Mouse (Mus musculus): ENCODE results near the gene Olfr410. TPM values are rescaled to one million over a fixed set of nuclear protein-coding genes. Genes with fewer than 3 reads are reported as not detected.

Gene Olfr410
- total and polyA plus RNA-seq, 2 experiments from 2014 or later = not detected

DNA sequence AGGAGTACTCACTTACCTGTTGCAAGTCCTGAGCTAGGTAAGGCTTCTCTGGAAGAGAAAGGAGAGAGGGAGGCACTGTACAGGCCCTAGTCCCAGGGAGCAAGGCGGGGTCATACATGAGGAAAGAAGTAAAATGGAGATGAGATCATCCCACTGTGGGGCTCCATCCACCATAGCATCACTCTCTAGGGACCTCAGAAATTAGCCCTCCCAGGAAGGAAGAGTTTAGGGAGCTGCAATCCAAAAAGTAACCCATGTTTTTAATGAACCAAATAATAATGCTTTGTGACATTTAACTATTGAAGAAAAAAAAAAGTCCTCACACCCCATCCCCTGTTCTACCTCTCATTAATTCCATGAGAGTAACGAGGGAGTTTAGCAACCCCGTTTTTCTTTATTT, 14.7 kb upstream of the Olfr410 start, which contains the start of gene Olfr411:
Gene Olfr411, minus strand, starts transcription at position 101 of the 400 bp plus-strand sequence.
- H3K9ac ChIP-seq = no peak within 1 kb of the TSS
- H3K4me3 ChIP-seq (ENCODE audit: low read depth, low read length) = no peak within 1 kb of the TSS
- WGBS = 75% methylated on average over 3 of the region's 3 CpGs
- no peak within 1 kb of the TSS for H3K27ac ChIP-seq (ENCODE audit: low read depth, low read length)
- peaks cover 3% of the 10 kb centered on the region; the same call in 1 of the 2 replicates for H3K27me3 ChIP-seq (ENCODE audit: insufficient read depth, low read length)
- TF ChIP-seq CTCF (IDR thresholded peaks at IDR 0.05; ENCODE audit: low read depth) = no peak
- no peaks in the 10 kb centered on the region for H3K36me3 ChIP-seq (ENCODE audit: insufficient read depth)
- ATAC-seq (no peak), DNase-seq (no peak)
- H3K4me1 ChIP-seq (ENCODE audit: insufficient read depth) = no peaks in the 10 kb centered on the region
- no peak within 1 kb of the TSS for H3K4me2 ChIP-seq (ENCODE audit: low read depth)
- no peaks in the 10 kb centered on the region for H3K9me3 ChIP-seq (ENCODE audit: low read length)

DNA sequence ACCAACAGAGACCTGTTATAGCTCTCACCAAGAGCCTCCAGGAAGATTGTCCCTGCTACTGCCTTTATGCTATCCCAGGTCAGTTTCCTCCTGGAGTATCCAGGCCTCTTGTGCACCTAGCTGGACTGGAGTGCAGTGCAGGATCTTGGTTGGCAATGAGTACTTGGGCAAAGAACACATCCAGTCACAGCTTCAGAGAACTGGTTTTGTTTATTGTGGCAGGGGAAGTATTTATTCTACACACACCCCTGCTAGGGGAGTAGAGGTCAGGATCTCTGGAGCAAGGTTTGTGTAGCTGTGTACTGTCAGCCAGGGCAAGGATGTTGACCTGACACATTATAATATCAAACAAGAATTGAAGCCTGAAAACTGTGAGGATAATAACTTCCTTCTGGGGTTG, 9.1 kb downstream of the Olfr410 start:
- no peaks in the 10 kb centered on the region for H3K4me1 ChIP-seq (ENCODE audit: insufficient read depth)
- no peak for ATAC-seq

DNA sequence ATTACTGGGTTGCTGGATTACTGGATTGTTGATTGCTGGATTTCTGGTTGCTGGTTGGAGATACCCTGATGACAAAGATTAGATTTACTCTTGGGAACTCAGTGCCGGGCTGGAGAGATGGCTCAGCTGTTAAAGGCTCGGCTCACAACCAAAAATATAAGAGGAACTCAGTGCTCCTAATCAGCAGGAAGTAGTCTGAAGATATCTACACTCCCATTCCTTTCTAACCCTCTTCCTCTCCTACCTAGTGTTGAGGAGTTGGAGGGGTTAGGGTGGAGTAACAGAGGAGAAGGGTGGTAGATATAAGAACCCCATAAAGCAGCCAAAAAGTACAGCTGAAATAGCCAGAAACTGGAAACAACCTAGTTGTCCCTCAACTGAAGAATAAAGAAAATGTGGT, 11.8 kb downstream of the Olfr410 start:
- no peak for TF ChIP-seq CTCF (IDR thresholded peaks at IDR 0.05; ENCODE audit: low read depth)
- WGBS = 80% methylated on average over 2 of the region's 2 CpGs
- no peaks in the 10 kb centered on the region for H3K4me1 ChIP-seq (ENCODE audit: insufficient read depth)
- no peak overlapping the region for H3K4me3 ChIP-seq (ENCODE audit: low read depth, low read length)
- no peaks in the 10 kb centered on the region for H3K36me3 ChIP-seq (ENCODE audit: insufficient read depth)
- no peak for ATAC-seq
- H3K4me2 ChIP-seq (ENCODE audit: low read depth) = no peak overlapping the region
- DNase-seq = no peak
- H3K27ac ChIP-seq (ENCODE audit: low read depth, low read length) = no peak overlapping the region
- no peak overlapping the region for H3K9ac ChIP-seq
- H3K27me3 ChIP-seq (ENCODE audit: insufficient read depth, low read length) = no peaks in the 10 kb centered on the region
- no peaks in the 10 kb centered on the region for H3K9me3 ChIP-seq (ENCODE audit: low read length)

More for the DNA sequence above, 9.1 kb downstream of the Olfr410 start:
- no peak for TF ChIP-seq CTCF (IDR thresholded peaks at IDR 0.05; ENCODE audit: low read depth)
- no peak for DNase-seq
- H3K27me3 ChIP-seq (ENCODE audit: insufficient read depth, low read length) = no peaks in the 10 kb centered on the region
- no peak overlapping the region for H3K4me3 ChIP-seq (ENCODE audit: low read depth, low read length)
- H3K4me2 ChIP-seq (ENCODE audit: low read depth) = no peak overlapping the region
- no peak overlapping the region for H3K27ac ChIP-seq (ENCODE audit: low read depth, low read length)
- H3K9ac ChIP-seq = no peak overlapping the region
- no peaks in the 10 kb centered on the region for H3K36me3 ChIP-seq (ENCODE audit: insufficient read depth)
- H3K9me3 ChIP-seq (ENCODE audit: low read length) = no peaks in the 10 kb centered on the region

GRCm38 (mm10) chr11:74287256-74287655, 50.6 kb downstream of the Olfr410 start:
- WGBS = 71% methylated on average over 2 of the region's 2 CpGs
- no peaks in the 10 kb centered on the region for H3K27me3 ChIP-seq (ENCODE audit: insufficient read depth, low read length)
- no peak for ATAC-seq
- H3K4me1 ChIP-seq (ENCODE audit: insufficient read depth) = no peaks in the 10 kb centered on the region
- DNase-seq = no peak
- H3K9ac ChIP-seq = no peak overlapping the region
- H3K27ac ChIP-seq (ENCODE audit: low read depth, low read length) = no peak overlapping the region
- no peaks in the 10 kb centered on the region for H3K36me3 ChIP-seq (ENCODE audit: insufficient read depth)
- no peak overlapping the region for H3K4me3 ChIP-seq (ENCODE audit: low read depth, low read length)
- H3K9me3 ChIP-seq (ENCODE audit: low read length) = no peaks in the 10 kb centered on the region
- H3K4me2 ChIP-seq (ENCODE audit: low read depth) = no peak overlapping the region
- no peak for TF ChIP-seq CTCF (IDR thresholded peaks at IDR 0.05; ENCODE audit: low read depth)

DNA sequence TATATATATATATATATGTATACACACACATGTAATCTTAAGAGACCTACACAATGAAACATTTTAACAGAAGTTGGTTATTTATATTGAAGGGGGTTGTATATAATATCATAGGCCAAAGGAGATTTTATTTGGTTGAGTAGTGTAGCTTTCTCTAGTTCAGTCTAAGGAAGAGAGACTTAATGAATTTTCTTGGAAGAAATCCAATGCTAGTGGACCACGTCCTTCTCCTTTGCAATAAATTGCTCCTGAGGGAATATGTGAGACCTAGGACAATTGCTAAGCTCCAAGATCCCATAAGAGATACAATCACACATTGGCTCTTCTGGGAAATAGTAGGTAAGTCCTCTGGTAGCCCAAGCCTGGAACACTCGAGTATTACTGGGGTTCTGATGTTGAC, 54.4 kb downstream of the Olfr410 start, which contains the start of gene Olfr59:
Gene Olfr59, plus strand, starts transcription at position 301 of the 400 bp plus-strand sequence.
- Histone ChIP-seq H3K36me3 (ENCODE audit: insufficient read depth) (no peaks in the 10 kb centered on the region), H3K4me1 (ENCODE audit: insufficient read depth) (no peaks in the 10 kb centered on the region), H3K4me2 (ENCODE audit: low read depth) (no peak within 1 kb of the TSS), H3K9ac (no peak within 1 kb of the TSS), H3K27me3 (ENCODE audit: insufficient read depth, low read length) (no peaks in the 10 kb centered on the region), H3K27ac (ENCODE audit: low read depth, low read length) (no peak within 1 kb of the TSS), H3K4me3 (ENCODE audit: low read depth, low read length) (no peak within 1 kb of the TSS), H3K9me3 (ENCODE audit: low read length) (no peaks in the 10 kb centered on the region)
- DNase-seq (no peak), ATAC-seq (no peak)
- WGBS = 70% methylated on average over 2 of the region's 2 CpGs
- TF ChIP-seq CTCF (IDR thresholded peaks at IDR 0.05; ENCODE audit: low read depth) = no peak

Other genes with a start within 250 kb of the Olfr410 start
- not detected in 2 replicates for gene Olfr401, start 224.3 kb downstream of the Olfr410 start, total RNA-seq (2014; rRNA removed)
- not detected in 2 replicates for gene Olfr401, start 224.3 kb downstream of the Olfr410 start, polyA plus RNA-seq (2015; fragmentation: Nextera tagmentation; extraction: Ambion mirVana)
- not detected in 2 replicates for gene Olfr402, start 184.5 kb downstream of the Olfr410 start, total RNA-seq (2014; rRNA removed)
- gene Olfr402, start 184.5 kb downstream of the Olfr410 start, polyA plus RNA-seq (2015; fragmentation: Nextera tagmentation; extraction: Ambion mirVana) = not detected in 2 replicates
- not detected in 2 replicates for gene Olfr403, start 151.8 kb downstream of the Olfr410 start, total RNA-seq (2014; rRNA removed)
- not detected in 2 replicates for gene Olfr403, start 151.8 kb downstream of the Olfr410 start, polyA plus RNA-seq (2015; fragmentation: Nextera tagmentation; extraction: Ambion mirVana)
- gene Olfr43, start 126.7 kb downstream of the Olfr410 start, total RNA-seq (2014; rRNA removed) = not detected in 2 replicates
- not detected in 2 replicates for gene Olfr43, start 126.7 kb downstream of the Olfr410 start, polyA plus RNA-seq (2015; fragmentation: Nextera tagmentation; extraction: Ambion mirVana)
- gene Olfr406, start 78.2 kb downstream of the Olfr410 start, total RNA-seq (2014; rRNA removed) = not detected in 2 replicates
- not detected in 2 replicates for gene Olfr406, start 78.2 kb downstream of the Olfr410 start, polyA plus RNA-seq (2015; fragmentation: Nextera tagmentation; extraction: Ambion mirVana)
- not detected in 2 replicates for gene Olfr59, start 54.3 kb downstream of the Olfr410 start, total RNA-seq (2014; rRNA removed)
- gene Olfr59, start 54.3 kb downstream of the Olfr410 start, polyA plus RNA-seq (2015; fragmentation: Nextera tagmentation; extraction: Ambion mirVana) = not detected in 2 replicates
- gene Olfr411, start 14.6 kb upstream of the Olfr410 start, total RNA-seq (2014; rRNA removed) = not detected in 2 replicates
- gene Olfr411, start 14.6 kb upstream of the Olfr410 start, polyA plus RNA-seq (2015; fragmentation: Nextera tagmentation; extraction: Ambion mirVana) = not detected in 2 replicates
- gene Olfr412, start 24.0 kb upstream of the Olfr410 start, total RNA-seq (2014; rRNA removed) = not detected in 2 replicates
- not detected in 2 replicates for gene Olfr412, start 24.0 kb upstream of the Olfr410 start, polyA plus RNA-seq (2015; fragmentation: Nextera tagmentation; extraction: Ambion mirVana)

Measured in forebrain, postnatal 0 days (tissue).